Mouse (Mus musculus) monocyte, adult 2 months (primary cell): ENCODE data around the gene Evi2a.
A peak's percentile ranks its signal among the peaks of the same experiment; 100 is the strongest.

ENCODE experiments used
- DNase-seq, 2 experiments: peaks; one replicate each; pipeline ENCODE4 v3.0.0; 2022; ENCODE audit warnings: low spot score in 2 of 2, low read depth in 1 of 2

Evi2a gene

GRCm38 (mm10) chr11:79527015-79527738 lies 3.2 kb downstream of the Evi2a start:
- peak; percentile 44 to 50 for DNase-seq

GRCm38 (mm10) chr11:79526549-79526948 lies 3.9 kb downstream of the Evi2a start:
- no peak for DNase-seq

GRCm38 (mm10) chr11:79524310-79524575 lies 6.2 kb downstream of the Evi2a start:
- DNase-seq = no peak

- no peak for DNase-seq
These were observed 6.7 kb downstream of the Evi2a start, which contains the start of gene Evi2b for GRCm38 (mm10) chr11:79523560-79524309. Evi2b (minus strand) TSS chr11:79523762.

GRCm38 (mm10) chr11:79522944-79523343 lies 7.5 kb downstream of the Evi2a start:
- no peak for DNase-seq

GRCm38 (mm10) chr11:79521930-79522329 lies 8.5 kb downstream of the Evi2a start:
- DNase-seq = no peak

- no peak for DNase-seq
These were observed 9.6 kb downstream of the Evi2a start for GRCm38 (mm10) chr11:79520772-79521171.

GRCm38 (mm10) chr11:79519878-79520291 lies 10.5 kb downstream of the Evi2a start:
- DNase-seq = peak in 1 of 2 experiments; percentile 13

GRCm38 (mm10) chr11:79519299-79519698 lies 11.1 kb downstream of the Evi2a start:
- no peak for DNase-seq

GRCm38 (mm10) chr11:79515798-79516197 lies 14.6 kb downstream of the Evi2a start:
- no peak for DNase-seq

GRCm38 (mm10) chr11:79515331-79515730 lies 15.1 kb downstream of the Evi2a start:
- no peak for DNase-seq

- no peak for DNase-seq
These were observed 18.4 kb downstream of the Evi2a start for GRCm38 (mm10) chr11:79511970-79512369.

- no peak for DNase-seq
These were observed 25.9 kb downstream of the Evi2a start for GRCm38 (mm10) chr11:79504506-79504905.

- no peak for DNase-seq
These were observed 26.6 kb downstream of the Evi2a start, which contains the start of gene Omg for GRCm38 (mm10) chr11:79503845-79504244. Omg (minus strand) TSS chr11:79504084.

GRCm38 (mm10) chr11:79502917-79503316 lies 27.5 kb downstream of the Evi2a start:
- DNase-seq = no peak

- DNase-seq = no peak
These were observed 35.2 kb downstream of the Evi2a start for GRCm38 (mm10) chr11:79494976-79495800.

GRCm38 (mm10) chr11:79484721-79485120 lies 45.7 kb downstream of the Evi2a start:
- no peak for DNase-seq

- no peak for DNase-seq
These were observed 46.4 kb downstream of the Evi2a start for GRCm38 (mm10) chr11:79483876-79484528.

GRCm38 (mm10) chr11:79483392-79483791 lies 47.0 kb downstream of the Evi2a start:
- no peak for DNase-seq
